Mouse (Mus musculus) forebrain, embryonic 13.5 days (tissue): Measurements from ENCODE around the gene Cnih2. TPM values are rescaled to one million over a fixed set of nuclear protein-coding genes. Genes with fewer than 3 reads are reported as not detected.

Source experiments
- ATAC-seq: fragments of 200-750 bp; cut with Nextera tagmentation; 2 replicates; pipeline ENCODE4 v1.8.0; 2017
- H3K27ac ChIP-seq: fragments of 300-500 bp; sonication (generic); 2 replicates; pipeline ENCODE4 v1.5.1; 2015; ENCODE audit warnings: inconsistent platforms, mild to moderate bottlenecking, moderate library complexity
- H3K27me3 ChIP-seq: fragments of 300-500 bp; sonication (generic); 2 replicates; pipeline ENCODE4 v1.6.1; 2015; ENCODE audit warnings: mild to moderate bottlenecking, inconsistent platforms
- H3K36me3 ChIP-seq: fragments of 300-500 bp; sonication (generic); 2 replicates; pipeline ENCODE4 v1.6.1; 2015; ENCODE audit warnings: mild to moderate bottlenecking, inconsistent platforms; ENCODE audit not compliant: poor library complexity, severe bottlenecking
- H3K4me1 ChIP-seq: fragments of 300-500 bp; sonication (generic); 2 replicates; pipeline ENCODE4 v1.6.1; 2015; ENCODE audit warnings: inconsistent platforms
- H3K4me2 ChIP-seq: fragments of 300-500 bp; sonication (generic); 2 replicates; pipeline ENCODE4 v1.6.1; 2015; ENCODE audit warnings: inconsistent platforms, mild to moderate bottlenecking, moderate library complexity
- H3K4me3 ChIP-seq: fragments of 300-500 bp; sonication (generic); 2 replicates; pipeline ENCODE4 v1.5.1; 2015; ENCODE audit warnings: mild to moderate bottlenecking, inconsistent platforms
- H3K9ac ChIP-seq: fragments of 300-500 bp; sonication (generic); 2 replicates; pipeline ENCODE4 v1.6.1; 2015; ENCODE audit warnings: mild to moderate bottlenecking, inconsistent platforms
- H3K9me3 ChIP-seq: fragments of 300-500 bp; sonication (generic); replicated peaks from 2 replicates; pipeline ENCODE4 v1.6.1; 2016; ENCODE audit warnings: inconsistent platforms
- WGBS: fragments of 180-500 bp; shearing (Covaris S2); methylation state at CpG from one replicate; pipeline ENCODE4 v1.1.7; 2015; 5-methylcytosine and 5-hydroxymethylcytosine counted together
- polyA plus RNA-seq: library from polyadenylated mRNA; unstranded; fragments of >200 nt; fragmentation: Nextera tagmentation; extraction: Ambion mirVana; gene quantifications from 2 replicates; pipeline ENCODE4 v1.2.1, GENCODE M21; 2015

Cnih2 gene
- polyA plus RNA-seq, 1 experiment from 2014 or later, result 208 TPM

- ATAC-seq, result no peak
- WGBS, result 59% methylated on average over 4 of the region's 4 CpGs
- no peak overlapping the region for H3K9ac ChIP-seq
Observed at GRCm38 (mm10) chr19:5108702-5109101, 10.4 kb upstream of the Cnih2 start.

GRCm38 (mm10) chr19:5108271-5108575 is 9.9 kb upstream of the Cnih2 start:
- Histone ChIP-seq H3K4me2 (no peak overlapping the region), H3K4me1 (peaks cover 21% of the 10 kb centered on the region), H3K4me3 (no peak overlapping the region), H3K27ac (no peak overlapping the region), H3K27me3 (no peaks in the 10 kb centered on the region), H3K9ac (no peak overlapping the region), H3K9me3 (no peaks in the 10 kb centered on the region), H3K36me3 (peaks cover 72% of the 10 kb centered on the region)
- 32% methylated on average over 5 of the region's 5 CpGs for WGBS
- no peak for ATAC-seq

More at GRCm38 (mm10) chr19:5108702-5109101, 10.4 kb upstream of the Cnih2 start:
- peaks cover 72% of the 10 kb centered on the region for H3K36me3 ChIP-seq
- no peak overlapping the region for H3K4me3 ChIP-seq
- peaks cover 21% of the 10 kb centered on the region for H3K4me1 ChIP-seq
- H3K9me3 ChIP-seq, result no peaks in the 10 kb centered on the region
- no peak overlapping the region for H3K4me2 ChIP-seq
- no peaks in the 10 kb centered on the region for H3K27me3 ChIP-seq
- H3K27ac ChIP-seq, result no peak overlapping the region

GRCm38 (mm10) chr19:5107556-5108270 is 9.4 kb upstream of the Cnih2 start:
- ATAC-seq, result peak; percentile 5; the same call in 1 of the 2 replicates
- H3K4me1 ChIP-seq, result peaks cover 21% of the 10 kb centered on the region
- peak overlapping the region; percentile 87; the same call in 1 of the 2 replicates for H3K4me2 ChIP-seq
- peak overlapping the region; percentile 12; the same call in 1 of the 2 replicates for H3K9ac ChIP-seq
- no peak overlapping the region for H3K27ac ChIP-seq
- H3K36me3 ChIP-seq, result peaks cover 73% of the 10 kb centered on the region
- 78% methylated on average over 18 of the region's 18 CpGs for WGBS
- H3K4me3 ChIP-seq, result no peak overlapping the region
- H3K9me3 ChIP-seq, result no peaks in the 10 kb centered on the region
- H3K27me3 ChIP-seq, result no peaks in the 10 kb centered on the region

DNA sequence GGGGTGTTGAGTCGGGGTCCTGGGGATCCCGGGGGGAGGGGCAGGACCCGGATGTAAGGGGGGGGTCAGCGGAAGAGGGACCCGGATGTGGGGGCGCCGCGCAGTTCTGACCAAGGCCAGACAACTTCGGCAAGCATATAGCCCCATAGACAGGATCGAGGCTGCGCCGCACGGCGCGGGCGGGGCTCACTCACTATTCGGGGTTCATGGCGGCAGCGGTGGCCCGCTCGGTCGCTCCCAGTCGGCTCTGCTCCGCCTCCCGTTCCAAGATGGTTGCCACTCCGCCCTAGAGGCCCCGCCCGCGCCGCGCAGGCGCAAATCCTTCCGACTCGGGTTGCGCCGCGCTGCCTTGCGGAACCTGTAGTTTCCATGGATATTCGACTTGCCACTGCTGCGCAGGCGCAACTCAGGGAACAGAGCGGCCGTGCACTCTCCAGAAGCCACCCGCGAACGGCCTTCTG is 8.4 kb upstream of the Cnih2 start, which contains the start of gene Rab1b:
Rab1b (minus strand) TSS at position 342 of the 461 bp plus-strand sequence.
- ATAC-seq, result peak; percentile 97
- 0% methylated on average over 31 of the region's 46 CpGs for WGBS

GRCm38 (mm10) chr19:5106074-5106473 is 7.8 kb upstream of the Cnih2 start:
- H3K4me3 ChIP-seq, result peak overlapping the region; percentile 77
- peak overlapping the region; percentile 91 for H3K27ac ChIP-seq
- H3K4me1 ChIP-seq, result peaks cover 21% of the 10 kb centered on the region
- H3K27me3 ChIP-seq, result no peaks in the 10 kb centered on the region
- H3K9ac ChIP-seq, result peak overlapping the region; percentile 93
- peaks cover 73% of the 10 kb centered on the region for H3K36me3 ChIP-seq
- ATAC-seq, result no peak
- WGBS, result 21% methylated on average over 9 of the region's 9 CpGs
- peak overlapping the region; percentile 87 for H3K4me2 ChIP-seq
- H3K9me3 ChIP-seq, result no peaks in the 10 kb centered on the region

More for the DNA sequence above, 8.4 kb upstream of the Cnih2 start, which contains the start of gene Rab1b:
- peaks cover 21% of the 10 kb centered on the region for H3K4me1 ChIP-seq
- H3K27ac ChIP-seq, result peak within 1 kb of the TSS; percentile 91
- H3K9me3 ChIP-seq, result no peaks in the 10 kb centered on the region
- H3K36me3 ChIP-seq, result peaks cover 73% of the 10 kb centered on the region
- peak within 1 kb of the TSS; percentile 77 for H3K4me3 ChIP-seq
- H3K4me2 ChIP-seq, result peak within 1 kb of the TSS; percentile 87
- no peaks in the 10 kb centered on the region for H3K27me3 ChIP-seq
- peak within 1 kb of the TSS; percentile 93 for H3K9ac ChIP-seq

- peaks cover 65% of the 10 kb centered on the region for H3K4me1 ChIP-seq
- peak; percentile 20 for ATAC-seq
- WGBS, result 4% methylated on average over 30 of the region's 31 CpGs
- H3K27ac ChIP-seq, result peak overlapping the region; percentile 86
- H3K4me2 ChIP-seq, result peak overlapping the region; percentile 71
- no peaks in the 10 kb centered on the region for H3K27me3 ChIP-seq
- H3K36me3 ChIP-seq, result peaks cover 49% of the 10 kb centered on the region
- peak overlapping the region; percentile 83 for H3K9ac ChIP-seq
- H3K9me3 ChIP-seq, result no peaks in the 10 kb centered on the region
- peak overlapping the region; percentile 61 for H3K4me3 ChIP-seq
Observed at GRCm38 (mm10) chr19:5097521-5098362, 579 bp downstream of the Cnih2 start.

DNA sequence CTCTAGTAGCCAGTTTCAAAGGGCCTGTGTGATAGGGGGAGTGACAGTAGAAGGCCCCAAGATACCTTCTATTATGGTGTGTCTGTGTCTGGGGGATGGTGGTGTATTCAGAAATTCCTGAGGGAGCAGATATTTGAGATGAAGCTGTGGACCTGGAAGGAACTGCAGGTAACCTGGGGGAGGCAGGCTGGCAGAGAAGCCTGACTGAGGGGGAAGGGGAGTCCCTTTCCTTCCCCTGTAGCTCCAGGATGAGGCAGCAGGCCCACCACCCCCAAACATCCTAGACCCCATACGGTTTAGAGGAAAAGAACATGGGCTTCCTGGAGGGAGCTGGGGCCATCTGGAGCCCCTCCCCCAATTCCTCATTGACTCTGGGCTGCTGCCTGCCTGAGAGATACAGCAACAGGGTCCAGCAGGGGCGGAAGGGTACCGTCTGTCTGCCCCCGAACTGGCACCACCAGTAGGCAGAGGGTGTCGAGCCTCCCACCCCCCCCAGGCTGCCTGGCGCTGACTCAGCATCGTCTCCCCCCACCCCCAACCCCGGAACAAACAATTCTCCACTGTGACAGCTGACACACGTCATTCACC is 2.3 kb downstream of the Cnih2 start:
- H3K4me1 ChIP-seq, result peaks cover 65% of the 10 kb centered on the region
- 19% methylated on average over 9 of the region's 9 CpGs for WGBS

GRCm38 (mm10) chr19:5094746-5095417 is 3.4 kb downstream of the Cnih2 start:
- no peaks in the 10 kb centered on the region for H3K27me3 ChIP-seq
- H3K27ac ChIP-seq, result peak overlapping the region; percentile 88
- H3K36me3 ChIP-seq, result peaks cover 46% of the 10 kb centered on the region
- H3K4me1 ChIP-seq, result peaks cover 65% of the 10 kb centered on the region
- H3K4me2 ChIP-seq, result peak overlapping the region; percentile 71
- H3K9ac ChIP-seq, result peak overlapping the region; percentile 61
- WGBS, result 31% methylated on average over 11 of the region's 11 CpGs
- peak overlapping the region; percentile 61 for H3K4me3 ChIP-seq
- ATAC-seq, result peak; percentile 16
- no peaks in the 10 kb centered on the region for H3K9me3 ChIP-seq

More for the DNA sequence above, 2.3 kb downstream of the Cnih2 start:
- Histone ChIP-seq H3K4me3 (peak overlapping the region; percentile 61), H3K9ac (peak overlapping the region; percentile 83), H3K4me2 (peak overlapping the region; percentile 71), H3K36me3 (peaks cover 49% of the 10 kb centered on the region), H3K27ac (peak overlapping the region; percentile 88), H3K27me3 (no peaks in the 10 kb centered on the region), H3K9me3 (no peaks in the 10 kb centered on the region)
- ATAC-seq, result no peak

DNA sequence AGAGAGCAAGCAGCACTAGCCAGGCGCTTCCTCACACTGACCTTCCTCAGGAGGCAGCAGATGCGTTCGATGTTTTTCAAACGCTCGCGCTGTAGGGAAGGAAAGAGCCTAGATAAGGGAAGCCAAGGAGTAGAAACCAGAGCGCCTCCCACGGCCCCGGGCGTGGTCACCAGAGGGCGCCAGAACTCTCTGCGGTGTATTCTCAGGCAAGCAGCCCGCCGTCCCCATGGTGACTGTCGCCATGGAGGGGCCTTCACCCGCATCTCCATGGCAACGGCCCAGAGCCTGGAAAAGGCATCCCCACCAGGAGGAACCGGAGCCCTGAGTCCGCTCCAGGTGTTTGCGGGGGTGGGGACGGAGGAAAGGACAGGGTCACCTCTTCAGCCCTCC is 4.1 kb downstream of the Cnih2 start:
- peak overlapping the region; percentile 71 for H3K4me2 ChIP-seq
- peaks cover 40% of the 10 kb centered on the region for H3K36me3 ChIP-seq
- WGBS, result under 1% methylated on average over 21 of the region's 21 CpGs
- H3K27me3 ChIP-seq, result no peaks in the 10 kb centered on the region
- H3K4me1 ChIP-seq, result peaks cover 64% of the 10 kb centered on the region
- H3K9me3 ChIP-seq, result no peaks in the 10 kb centered on the region
- peak; percentile 76 for ATAC-seq
- H3K9ac ChIP-seq, result peak overlapping the region; percentile 61
- H3K4me3 ChIP-seq, result peak overlapping the region; percentile 61
- H3K27ac ChIP-seq, result peak overlapping the region; percentile 88

- Histone ChIP-seq H3K27ac (peak overlapping the region; percentile 88), H3K9ac (peak overlapping the region; percentile 56), H3K4me2 (peak overlapping the region; percentile 71), H3K36me3 (peaks cover 37% of the 10 kb centered on the region), H3K9me3 (no peaks in the 10 kb centered on the region), H3K27me3 (no peaks in the 10 kb centered on the region), H3K4me3 (peak overlapping the region; percentile 61; the same call in 1 of the 2 replicates), H3K4me1 (peaks cover 64% of the 10 kb centered on the region)
- no peak; the same call in 1 of the 2 replicates for ATAC-seq
- 73% methylated on average over 12 of the region's 12 CpGs for WGBS
Observed at GRCm38 (mm10) chr19:5093481-5094242, 4.7 kb downstream of the Cnih2 start.

GRCm38 (mm10) chr19:5092083-5092482 is 6.2 kb downstream of the Cnih2 start:
- no peak for ATAC-seq
- H3K4me3 ChIP-seq, result no peak overlapping the region

More at GRCm38 (mm10) chr19:5092083-5092482, 6.2 kb downstream of the Cnih2 start:
- peaks cover 58% of the 10 kb centered on the region for H3K4me1 ChIP-seq
- H3K27me3 ChIP-seq, result no peaks in the 10 kb centered on the region
- H3K36me3 ChIP-seq, result peaks cover 37% of the 10 kb centered on the region
- H3K9ac ChIP-seq, result no peak overlapping the region
- WGBS, result 90% methylated on average over 10 of the region's 10 CpGs
- no peaks in the 10 kb centered on the region for H3K9me3 ChIP-seq
- H3K27ac ChIP-seq, result no peak overlapping the region
- no peak overlapping the region for H3K4me2 ChIP-seq
